Mouse (Mus musculus) splenic B cell, adult 2 months (primary cell): ENCODE data around the gene Ckap4.

ENCODE experiments used
- DNase-seq: peaks from one replicate; pipeline ENCODE4 v3.0.0-alpha.2; 2011; ENCODE audit warnings: low read depth, low spot score
- H3K27me3 ChIP-seq: 2 replicates; pipeline ENCODE4 v1.6.1; 2012; ENCODE audit warnings: mild to moderate bottlenecking, low read length, moderate library complexity, mixed read lengths; ENCODE audit not compliant: control insufficient read depth, poor library complexity, insufficient read depth, severe bottlenecking
- H3K36me3 ChIP-seq: 2 replicates; pipeline ENCODE4 v1.6.1; 2012; ENCODE audit warnings: mild to moderate bottlenecking, low read length, moderate library complexity, mixed read lengths; ENCODE audit not compliant: control insufficient read depth, poor library complexity, insufficient read depth, severe bottlenecking

Gene Ckap4

GRCm38 (mm10) chr10:84559986-84560385 lies 26.1 kb upstream of the Ckap4 start:
- Histone ChIP-seq H3K27me3 (no peaks in the 10 kb centered on the region), H3K36me3 (no peaks in the 10 kb centered on the region)
- no peak for DNase-seq

- Histone ChIP-seq H3K27me3 (no peaks in the 10 kb centered on the region), H3K36me3 (no peaks in the 10 kb centered on the region)
- DNase-seq = peak; percentile 72
Observed at GRCm38 (mm10) chr10:84558511-84558910, 24.6 kb upstream of the Ckap4 start.

GRCm38 (mm10) chr10:84556120-84556519 lies 22.3 kb upstream of the Ckap4 start:
- DNase-seq = peak; percentile 49
- no peaks in the 10 kb centered on the region for H3K36me3 ChIP-seq
- H3K27me3 ChIP-seq = no peaks in the 10 kb centered on the region

GRCm38 (mm10) chr10:84554291-84555009 lies 20.6 kb upstream of the Ckap4 start:
- peak; percentile 63 for DNase-seq
- Histone ChIP-seq H3K27me3 (no peaks in the 10 kb centered on the region), H3K36me3 (no peaks in the 10 kb centered on the region)

- H3K27me3 ChIP-seq = no peaks in the 10 kb centered on the region
- no peak for DNase-seq
- no peaks in the 10 kb centered on the region for H3K36me3 ChIP-seq
Observed at GRCm38 (mm10) chr10:84552477-84552876, 18.6 kb upstream of the Ckap4 start.

- no peaks in the 10 kb centered on the region for H3K36me3 ChIP-seq
- DNase-seq = no peak
- H3K27me3 ChIP-seq = no peaks in the 10 kb centered on the region
Observed at GRCm38 (mm10) chr10:84551846-84552245, 18.0 kb upstream of the Ckap4 start.

GRCm38 (mm10) chr10:84549920-84550293 lies 16.0 kb upstream of the Ckap4 start:
- no peaks in the 10 kb centered on the region for H3K36me3 ChIP-seq
- DNase-seq = no peak
- no peaks in the 10 kb centered on the region for H3K27me3 ChIP-seq

- Histone ChIP-seq H3K27me3 (no peaks in the 10 kb centered on the region), H3K36me3 (no peaks in the 10 kb centered on the region)
- DNase-seq = no peak
Observed at GRCm38 (mm10) chr10:84549146-84549919, 15.5 kb upstream of the Ckap4 start.

GRCm38 (mm10) chr10:84544841-84545610 lies 11.2 kb upstream of the Ckap4 start:
- DNase-seq = no peak
- Histone ChIP-seq H3K27me3 (no peaks in the 10 kb centered on the region), H3K36me3 (no peaks in the 10 kb centered on the region)

GRCm38 (mm10) chr10:84542802-84543658 lies 9.2 kb upstream of the Ckap4 start:
- DNase-seq = peak; percentile 38
- Histone ChIP-seq H3K27me3 (no peaks in the 10 kb centered on the region), H3K36me3 (no peaks in the 10 kb centered on the region)

- H3K36me3 ChIP-seq = no peaks in the 10 kb centered on the region
- no peak for DNase-seq
- H3K27me3 ChIP-seq = no peaks in the 10 kb centered on the region
Observed at GRCm38 (mm10) chr10:84539651-84540050, 5.8 kb upstream of the Ckap4 start.

GRCm38 (mm10) chr10:84535859-84536258 lies 2.0 kb upstream of the Ckap4 start:
- no peaks in the 10 kb centered on the region for H3K27me3 ChIP-seq
- H3K36me3 ChIP-seq = no peaks in the 10 kb centered on the region
- no peak for DNase-seq

GRCm38 (mm10) chr10:84535458-84535857 lies 1.6 kb upstream of the Ckap4 start:
- no peaks in the 10 kb centered on the region for H3K27me3 ChIP-seq
- no peak for DNase-seq
- no peaks in the 10 kb centered on the region for H3K36me3 ChIP-seq
